Mouse (Mus musculus): ENCODE data around the gene Spock1. TPM values are rescaled to one million over a fixed set of nuclear protein-coding genes. Genes with fewer than 3 reads are reported as not detected.

The Spock1 gene
- total RNA-seq, 1 experiment from 2014 or later: not detected

GRCm38 (mm10) chr13:57812643-57813042 is 95.5 kb downstream of the Spock1 start:
- no peak for ATAC-seq (replicated peaks; ENCODE audit: insufficient number of reproducible peaks, low FRiP score, low TSS enrichment, poor library complexity, severe bottlenecking)

- ATAC-seq (replicated peaks; ENCODE audit: insufficient number of reproducible peaks, low FRiP score, low TSS enrichment, poor library complexity, severe bottlenecking): no peak
Measured at GRCm38 (mm10) chr13:57811253-57811652, 96.9 kb downstream of the Spock1 start.

GRCm38 (mm10) chr13:57810816-57811215 is 97.3 kb downstream of the Spock1 start:
- ATAC-seq (replicated peaks; ENCODE audit: insufficient number of reproducible peaks, low FRiP score, low TSS enrichment, poor library complexity, severe bottlenecking): no peak

- no peak for ATAC-seq (replicated peaks; ENCODE audit: insufficient number of reproducible peaks, low FRiP score, low TSS enrichment, poor library complexity, severe bottlenecking)
Measured at GRCm38 (mm10) chr13:57810083-57810482, 98.0 kb downstream of the Spock1 start.

- no peak for ATAC-seq (replicated peaks; ENCODE audit: insufficient number of reproducible peaks, low FRiP score, low TSS enrichment, poor library complexity, severe bottlenecking)
Measured at GRCm38 (mm10) chr13:57809603-57810002, 98.5 kb downstream of the Spock1 start.

- ATAC-seq (replicated peaks; ENCODE audit: insufficient number of reproducible peaks, low FRiP score, low TSS enrichment, poor library complexity, severe bottlenecking): no peak
Measured at GRCm38 (mm10) chr13:57806816-57807215, 101.3 kb downstream of the Spock1 start.

- ATAC-seq (replicated peaks; ENCODE audit: insufficient number of reproducible peaks, low FRiP score, low TSS enrichment, poor library complexity, severe bottlenecking): no peak
Measured at GRCm38 (mm10) chr13:57806301-57806700, 101.8 kb downstream of the Spock1 start.

GRCm38 (mm10) chr13:57798633-57799032 is 109.5 kb downstream of the Spock1 start:
- ATAC-seq (replicated peaks; ENCODE audit: insufficient number of reproducible peaks, low FRiP score, low TSS enrichment, poor library complexity, severe bottlenecking): no peak

GRCm38 (mm10) chr13:57796951-57797692 is 111.0 kb downstream of the Spock1 start:
- ATAC-seq (replicated peaks; ENCODE audit: insufficient number of reproducible peaks, low FRiP score, low TSS enrichment, poor library complexity, severe bottlenecking): no peak

GRCm38 (mm10) chr13:57793643-57794240 is 114.4 kb downstream of the Spock1 start:
- no peak for ATAC-seq (replicated peaks; ENCODE audit: insufficient number of reproducible peaks, low FRiP score, low TSS enrichment, poor library complexity, severe bottlenecking)

GRCm38 (mm10) chr13:57789796-57790195 is 118.3 kb downstream of the Spock1 start:
- ATAC-seq (replicated peaks; ENCODE audit: insufficient number of reproducible peaks, low FRiP score, low TSS enrichment, poor library complexity, severe bottlenecking): no peak

GRCm38 (mm10) chr13:57788299-57788698 is 119.8 kb downstream of the Spock1 start:
- ATAC-seq (replicated peaks; ENCODE audit: insufficient number of reproducible peaks, low FRiP score, low TSS enrichment, poor library complexity, severe bottlenecking): no peak

GRCm38 (mm10) chr13:57786278-57786677 is 121.9 kb downstream of the Spock1 start:
- ATAC-seq (replicated peaks; ENCODE audit: insufficient number of reproducible peaks, low FRiP score, low TSS enrichment, poor library complexity, severe bottlenecking): no peak

- ATAC-seq (replicated peaks; ENCODE audit: insufficient number of reproducible peaks, low FRiP score, low TSS enrichment, poor library complexity, severe bottlenecking): no peak
Measured at GRCm38 (mm10) chr13:57782975-57783374, 125.2 kb downstream of the Spock1 start.

GRCm38 (mm10) chr13:57782107-57782561 is 126.0 kb downstream of the Spock1 start:
- no peak for ATAC-seq (replicated peaks; ENCODE audit: insufficient number of reproducible peaks, low FRiP score, low TSS enrichment, poor library complexity, severe bottlenecking)

GRCm38 (mm10) chr13:57779146-57779545 is 129.0 kb downstream of the Spock1 start:
- no peak for ATAC-seq (replicated peaks; ENCODE audit: insufficient number of reproducible peaks, low FRiP score, low TSS enrichment, poor library complexity, severe bottlenecking)

GRCm38 (mm10) chr13:57778524-57778923 is 129.6 kb downstream of the Spock1 start:
- ATAC-seq (replicated peaks; ENCODE audit: insufficient number of reproducible peaks, low FRiP score, low TSS enrichment, poor library complexity, severe bottlenecking): no peak

- no peak for ATAC-seq (replicated peaks; ENCODE audit: insufficient number of reproducible peaks, low FRiP score, low TSS enrichment, poor library complexity, severe bottlenecking)
Measured at GRCm38 (mm10) chr13:57771998-57772397, 136.1 kb downstream of the Spock1 start.

- no peak for ATAC-seq (replicated peaks; ENCODE audit: insufficient number of reproducible peaks, low FRiP score, low TSS enrichment, poor library complexity, severe bottlenecking)
Measured at GRCm38 (mm10) chr13:57766721-57767120, 141.4 kb downstream of the Spock1 start.

GRCm38 (mm10) chr13:57761122-57761521 is 147.0 kb downstream of the Spock1 start:
- ATAC-seq (replicated peaks; ENCODE audit: insufficient number of reproducible peaks, low FRiP score, low TSS enrichment, poor library complexity, severe bottlenecking): no peak

Measured in monocyte, adult 5-6 weeks (primary cell).